Mouse (Mus musculus): Measurements from ENCODE around the gene Rap1gds1. TPM values are rescaled to one million over a fixed set of nuclear protein-coding genes. Genes with fewer than 3 reads are reported as not detected.

The Rap1gds1 gene
- 61.0 and 67.3 TPM in 2 replicates for polyA plus RNA-seq (2016; fragmentation: Nextera tagmentation; extraction: Ambion mirVana)

- peak; percentile 80 for DNase-seq (ENCODE audit: low spot score)
- H3K9me3 ChIP-seq = no peaks in the 10 kb centered on the region
- 2% methylated on average over 97 of the region's 97 CpGs for WGBS
- H3K27ac ChIP-seq (replicated peaks) = peak within 1 kb of the TSS; percentile 98
- H3K4me1 ChIP-seq = peaks cover 19% of the 10 kb centered on the region
- H3K27me3 ChIP-seq (replicated peaks; ENCODE audit: low read depth, poor library complexity, severe bottlenecking) = no peaks in the 10 kb centered on the region
- H3K4me3 ChIP-seq = peak within 1 kb of the TSS; percentile 90
- H3K36me3 ChIP-seq (replicated peaks) = no peaks in the 10 kb centered on the region
Observed at GRCm38 (mm10) chr3:139074484-139075211, at the start of gene Rap1gds1. Rap1gds1 (minus strand) TSS chr3:139075201.

GRCm38 (mm10) chr3:139118446-139118845 is 43.4 kb upstream of the Rap1gds1 start:
- no peaks in the 10 kb centered on the region for H3K9me3 ChIP-seq
- DNase-seq (ENCODE audit: low spot score) = no peak
- no peaks in the 10 kb centered on the region for H3K4me1 ChIP-seq
- H3K36me3 ChIP-seq (replicated peaks) = no peaks in the 10 kb centered on the region
- no peak overlapping the region for H3K4me3 ChIP-seq
- no peak overlapping the region for H3K27ac ChIP-seq (replicated peaks)
- no peaks in the 10 kb centered on the region for H3K27me3 ChIP-seq (replicated peaks; ENCODE audit: low read depth, poor library complexity, severe bottlenecking)

DNA sequence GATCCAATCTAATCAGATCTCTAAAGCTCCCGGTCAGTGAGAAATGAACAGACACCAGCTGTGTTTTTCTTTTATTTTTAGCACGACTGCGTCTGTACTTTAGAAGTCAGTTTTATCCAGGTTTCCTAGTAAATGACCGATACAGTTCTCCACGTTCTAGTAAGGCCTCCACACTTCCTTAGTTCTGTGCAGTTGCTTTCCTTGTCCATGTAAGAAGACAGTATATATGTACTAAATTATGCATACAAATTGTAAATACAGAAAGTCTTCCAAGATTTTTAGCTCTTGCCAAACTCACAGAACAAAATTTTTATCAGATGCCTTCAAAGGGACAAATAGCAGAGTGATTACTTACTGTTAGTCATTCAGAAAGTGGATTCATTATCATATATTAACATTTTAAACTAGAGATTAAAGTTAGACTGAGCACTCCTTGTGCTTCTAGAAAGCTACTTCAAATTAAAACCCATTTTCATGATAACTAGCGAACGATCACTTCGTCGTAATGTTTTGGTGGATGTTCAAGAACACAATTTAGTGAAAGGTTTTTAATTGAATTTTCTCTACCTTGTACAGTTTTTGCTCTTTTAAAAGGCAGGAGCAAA is 41.8 kb upstream of the Rap1gds1 start:
- WGBS = 79% methylated on average over 9 of the region's 9 CpGs
- DNase-seq (ENCODE audit: low spot score) = no peak

DNA sequence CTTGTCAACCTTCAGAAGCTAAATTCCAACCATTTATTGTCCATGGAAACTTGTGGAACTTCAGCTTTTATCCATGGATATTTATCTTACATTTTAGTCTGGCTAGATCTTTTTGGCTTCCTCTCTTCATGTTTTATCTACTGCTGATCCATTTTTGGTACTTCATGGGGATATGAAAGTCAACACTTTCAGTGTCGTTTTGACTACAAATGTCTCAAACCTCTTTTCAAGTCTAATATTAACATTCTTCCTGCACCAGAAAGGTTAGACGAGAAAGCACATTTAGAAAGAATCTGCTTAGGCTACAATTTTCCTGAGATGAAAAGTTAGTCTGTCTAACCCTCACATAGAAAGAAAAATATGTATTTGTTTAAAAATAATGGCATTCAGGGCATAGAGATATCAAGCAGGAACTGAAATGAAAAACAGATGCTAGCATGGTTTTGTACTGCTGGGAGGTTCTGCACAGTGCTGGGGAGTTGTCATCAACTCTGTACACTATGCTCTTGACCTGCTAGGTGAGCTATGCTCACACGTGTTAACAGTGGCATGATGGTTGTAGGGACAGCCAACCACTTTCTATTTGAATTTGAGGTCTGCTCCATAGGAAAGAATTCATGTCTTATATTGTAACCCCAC is 37.5 kb upstream of the Rap1gds1 start:
- no peaks in the 10 kb centered on the region for H3K9me3 ChIP-seq
- 73% methylated on average over 3 of the region's 3 CpGs for WGBS
- no peak for DNase-seq (ENCODE audit: low spot score)

More for the DNA sequence above, 41.8 kb upstream of the Rap1gds1 start:
- Histone ChIP-seq H3K9me3 (no peaks in the 10 kb centered on the region), H3K4me1 (no peaks in the 10 kb centered on the region), H3K27ac (replicated peaks) (no peak overlapping the region), H3K27me3 (replicated peaks; ENCODE audit: low read depth, poor library complexity, severe bottlenecking) (no peaks in the 10 kb centered on the region), H3K36me3 (replicated peaks) (no peaks in the 10 kb centered on the region), H3K4me3 (no peak overlapping the region)

DNA sequence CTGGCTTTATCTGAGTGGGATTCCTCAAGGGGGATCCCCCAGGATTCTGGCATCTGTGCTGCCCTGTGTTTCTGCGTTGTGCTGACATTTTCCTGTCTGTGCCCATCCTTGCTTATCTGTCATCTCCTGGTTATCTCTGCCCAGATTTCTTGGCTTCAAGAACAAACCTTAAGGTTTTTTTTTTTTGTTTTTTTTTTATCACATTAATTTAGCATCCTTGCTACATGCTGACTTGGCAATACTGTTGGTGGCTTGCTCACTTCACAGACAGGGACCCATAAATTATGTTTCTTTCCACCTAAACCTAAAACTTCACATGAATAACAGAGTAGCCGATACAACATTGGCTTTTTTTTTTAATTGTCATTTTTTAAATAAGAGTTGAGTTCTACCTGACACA is 36.9 kb upstream of the Rap1gds1 start:
- no peak overlapping the region for H3K4me3 ChIP-seq
- WGBS = 88% methylated on average over 2 of the region's 2 CpGs

More for the DNA sequence above, 37.5 kb upstream of the Rap1gds1 start:
- no peaks in the 10 kb centered on the region for H3K4me1 ChIP-seq
- H3K36me3 ChIP-seq (replicated peaks) = no peaks in the 10 kb centered on the region
- no peaks in the 10 kb centered on the region for H3K27me3 ChIP-seq (replicated peaks; ENCODE audit: low read depth, poor library complexity, severe bottlenecking)
- H3K4me3 ChIP-seq = no peak overlapping the region
- H3K27ac ChIP-seq (replicated peaks) = no peak overlapping the region

DNA sequence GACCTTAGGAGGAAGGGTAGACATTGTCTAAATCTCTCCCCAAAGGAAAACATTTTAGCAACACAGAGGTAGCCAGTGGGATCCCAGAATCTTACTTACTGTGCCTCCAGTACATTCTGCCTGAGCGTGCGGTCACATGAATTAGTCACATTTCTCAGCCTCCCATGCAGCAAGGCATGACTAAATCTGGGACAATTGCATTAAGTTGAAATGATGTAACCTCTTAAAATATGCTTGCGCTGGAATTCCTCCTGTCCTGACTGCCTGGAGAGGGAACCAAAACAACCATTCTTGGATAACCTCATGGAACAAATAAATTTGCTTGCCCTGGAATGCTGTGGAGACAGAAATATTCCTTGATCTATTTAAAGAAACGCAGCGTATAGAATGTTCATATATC is 33.2 kb upstream of the Rap1gds1 start:
- Histone ChIP-seq H3K4me3 (no peak overlapping the region), H3K36me3 (replicated peaks) (no peaks in the 10 kb centered on the region), H3K9me3 (no peaks in the 10 kb centered on the region), H3K4me1 (no peaks in the 10 kb centered on the region), H3K27me3 (replicated peaks; ENCODE audit: low read depth, poor library complexity, severe bottlenecking) (no peaks in the 10 kb centered on the region), H3K27ac (replicated peaks) (no peak overlapping the region)
- 90% methylated on average over 5 of the region's 5 CpGs for WGBS
- no peak for DNase-seq (ENCODE audit: low spot score)

More for the DNA sequence above, 36.9 kb upstream of the Rap1gds1 start:
- no peaks in the 10 kb centered on the region for H3K27me3 ChIP-seq (replicated peaks; ENCODE audit: low read depth, poor library complexity, severe bottlenecking)
- no peak for DNase-seq (ENCODE audit: low spot score)
- H3K4me1 ChIP-seq = no peaks in the 10 kb centered on the region
- no peak overlapping the region for H3K27ac ChIP-seq (replicated peaks)
- no peaks in the 10 kb centered on the region for H3K36me3 ChIP-seq (replicated peaks)
- H3K9me3 ChIP-seq = no peaks in the 10 kb centered on the region

DNA sequence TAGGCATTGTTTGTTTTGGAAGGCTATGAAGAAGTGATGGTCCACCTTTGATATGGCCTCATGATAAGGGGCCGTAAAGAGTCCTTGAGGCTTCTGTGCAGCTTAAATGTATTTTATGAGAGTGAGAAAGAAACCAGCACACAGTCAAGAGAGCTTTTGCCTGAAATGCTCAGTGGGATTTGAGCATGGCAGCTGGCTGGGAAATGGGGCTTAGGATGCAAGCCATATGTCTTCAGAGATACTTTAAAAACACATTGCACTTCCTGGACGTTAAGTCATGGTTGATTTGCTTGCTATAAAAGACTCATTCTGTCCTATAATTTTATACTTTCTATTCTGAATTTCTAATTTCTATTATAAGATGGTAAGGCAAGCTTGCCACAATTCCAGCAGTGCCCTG is 28.9 kb upstream of the Rap1gds1 start:
- Histone ChIP-seq H3K36me3 (replicated peaks) (no peaks in the 10 kb centered on the region), H3K9me3 (no peaks in the 10 kb centered on the region), H3K27ac (replicated peaks) (no peak overlapping the region), H3K27me3 (replicated peaks; ENCODE audit: low read depth, poor library complexity, severe bottlenecking) (no peaks in the 10 kb centered on the region), H3K4me3 (no peak overlapping the region), H3K4me1 (no peaks in the 10 kb centered on the region)
- no peak for DNase-seq (ENCODE audit: low spot score)
- WGBS = 85% methylated on average over 2 of the region's 2 CpGs

DNA sequence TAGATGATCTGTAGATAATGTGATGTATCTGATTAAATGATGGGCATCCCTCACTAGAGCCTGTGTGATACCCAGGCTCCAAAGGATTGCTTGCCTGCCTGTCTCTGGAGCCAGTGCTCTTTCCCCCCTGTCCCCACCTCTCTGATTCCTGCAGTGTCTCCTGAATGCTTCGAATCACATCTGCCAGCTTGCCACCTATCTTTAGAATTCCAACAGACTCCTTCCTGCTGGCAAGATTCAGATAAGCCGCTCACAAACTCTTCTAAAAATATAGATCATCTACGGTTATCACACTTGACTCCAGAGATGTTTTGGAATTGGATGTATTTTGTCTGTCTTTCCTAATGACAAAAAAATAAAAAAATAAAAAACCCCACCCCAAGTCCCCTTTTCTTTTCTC is 28.3 kb upstream of the Rap1gds1 start:
- no peaks in the 10 kb centered on the region for H3K9me3 ChIP-seq
- DNase-seq (ENCODE audit: low spot score) = no peak
- 83% methylated on average over 3 of the region's 3 CpGs for WGBS
- no peaks in the 10 kb centered on the region for H3K36me3 ChIP-seq (replicated peaks)
- H3K4me1 ChIP-seq = no peaks in the 10 kb centered on the region
- H3K27ac ChIP-seq (replicated peaks) = no peak overlapping the region
- no peak overlapping the region for H3K4me3 ChIP-seq
- H3K27me3 ChIP-seq (replicated peaks; ENCODE audit: low read depth, poor library complexity, severe bottlenecking) = no peaks in the 10 kb centered on the region

GRCm38 (mm10) chr3:139101941-139102340 is 26.9 kb upstream of the Rap1gds1 start:
- Histone ChIP-seq H3K9me3 (no peaks in the 10 kb centered on the region), H3K4me3 (no peak overlapping the region), H3K4me1 (no peaks in the 10 kb centered on the region), H3K36me3 (replicated peaks) (no peaks in the 10 kb centered on the region), H3K27ac (replicated peaks) (no peak overlapping the region), H3K27me3 (replicated peaks; ENCODE audit: low read depth, poor library complexity, severe bottlenecking) (no peaks in the 10 kb centered on the region)
- DNase-seq (ENCODE audit: low spot score) = no peak
- 85% methylated on average over 1 of the region's 1 CpGs for WGBS

- 90% methylated on average over 5 of the region's 5 CpGs for WGBS
- Histone ChIP-seq H3K4me1 (no peaks in the 10 kb centered on the region), H3K27me3 (replicated peaks; ENCODE audit: low read depth, poor library complexity, severe bottlenecking) (no peaks in the 10 kb centered on the region), H3K27ac (replicated peaks) (no peak overlapping the region), H3K4me3 (no peak overlapping the region), H3K9me3 (no peaks in the 10 kb centered on the region), H3K36me3 (replicated peaks) (no peaks in the 10 kb centered on the region)
- DNase-seq (ENCODE audit: low spot score) = no peak
Observed at GRCm38 (mm10) chr3:139099284-139099683, 24.3 kb upstream of the Rap1gds1 start.

GRCm38 (mm10) chr3:139095894-139096293 is 20.9 kb upstream of the Rap1gds1 start:
- Histone ChIP-seq H3K27me3 (replicated peaks; ENCODE audit: low read depth, poor library complexity, severe bottlenecking) (no peaks in the 10 kb centered on the region), H3K4me3 (no peak overlapping the region), H3K27ac (replicated peaks) (no peak overlapping the region), H3K9me3 (no peaks in the 10 kb centered on the region), H3K36me3 (replicated peaks) (no peaks in the 10 kb centered on the region), H3K4me1 (no peaks in the 10 kb centered on the region)
- no peak for DNase-seq (ENCODE audit: low spot score)
- WGBS = 88% methylated on average over 7 of the region's 7 CpGs

DNA sequence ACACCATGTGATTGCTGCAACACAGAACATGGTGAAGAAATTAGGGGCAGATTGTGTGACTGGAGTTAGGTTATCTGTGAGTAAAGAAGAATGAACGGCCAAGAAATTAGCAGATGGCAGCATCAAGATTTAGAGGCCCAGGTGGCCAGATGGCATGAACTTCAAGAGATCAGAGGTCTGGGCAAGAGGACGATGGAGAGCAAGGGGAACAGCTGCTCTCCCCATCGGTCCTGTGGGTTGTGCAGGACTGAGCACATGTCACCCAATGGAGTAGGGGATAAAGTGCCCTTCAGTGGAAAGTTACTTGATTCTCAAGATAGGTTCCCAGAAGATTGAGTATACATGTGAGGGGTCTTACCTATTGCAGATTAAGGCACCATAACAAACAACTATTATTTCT is 13.5 kb upstream of the Rap1gds1 start:
- WGBS = 90% methylated on average over 3 of the region's 3 CpGs
- no peaks in the 10 kb centered on the region for H3K27me3 ChIP-seq (replicated peaks; ENCODE audit: low read depth, poor library complexity, severe bottlenecking)

More for the DNA sequence above, 13.5 kb upstream of the Rap1gds1 start:
- Histone ChIP-seq H3K9me3 (peaks cover 14% of the 10 kb centered on the region), H3K27ac (replicated peaks) (no peak overlapping the region), H3K4me3 (no peak overlapping the region), H3K4me1 (no peaks in the 10 kb centered on the region), H3K36me3 (replicated peaks) (no peaks in the 10 kb centered on the region)
- DNase-seq (ENCODE audit: low spot score) = no peak
